Mouse (Mus musculus): Measurements from ENCODE around the gene Fam178b. TPM values are rescaled to one million over a fixed set of nuclear protein-coding genes. Genes with fewer than 3 reads are reported as not detected.

Gene Fam178b
- total and polyA plus RNA-seq, 2 experiments from 2014 or later = 0.32 TPM; not detected in 1

DNA sequence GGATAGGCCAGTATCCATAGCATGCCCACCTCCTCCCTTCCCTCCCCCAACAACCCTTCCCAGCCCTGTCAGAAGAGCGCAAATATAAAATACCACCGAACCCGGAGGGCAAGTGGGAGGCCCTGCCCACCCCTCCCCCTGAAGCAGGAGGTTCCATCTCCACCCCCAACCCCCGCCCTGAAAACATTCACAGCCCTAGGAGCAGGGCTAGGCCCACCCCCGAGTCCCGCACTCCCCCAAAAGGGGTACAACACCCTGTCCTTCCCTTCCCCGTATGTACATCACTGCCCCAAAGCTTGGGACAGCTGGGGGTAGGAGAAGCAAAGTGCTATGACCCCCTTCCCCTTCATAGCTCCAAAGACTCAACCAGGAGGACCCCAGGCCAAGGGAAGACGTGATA lies 134.2 kb downstream of the Fam178b start:
- H3K4me2 ChIP-seq (ENCODE audit: low read depth, low read length, poor library complexity, severe bottlenecking) = no peak overlapping the region
- no peak for TF ChIP-seq CTCF (IDR thresholded peaks at IDR 0.05)
- no peaks in the 10 kb centered on the region for H3K9me3 ChIP-seq (ENCODE audit: low read length)
- peaks cover 4% of the 10 kb centered on the region; the same call in 1 of the 2 replicates for H3K4me1 ChIP-seq (ENCODE audit: insufficient read depth, low read length)
- DNase-seq (ENCODE audit: low spot score) = no peak
- H3K4me3 ChIP-seq (ENCODE audit: low read depth, low read length) = no peak overlapping the region
- ATAC-seq (ENCODE audit: low FRiP score) = no peak
- peaks cover 52% of the 10 kb centered on the region for H3K36me3 ChIP-seq (ENCODE audit: insufficient read depth, low read length)
- no peak overlapping the region for H3K27ac ChIP-seq (ENCODE audit: low read depth, low read length)
- 57% methylated on average over 8 of the region's 8 CpGs for WGBS
- H3K27me3 ChIP-seq (ENCODE audit: insufficient read depth, low read length) = no peaks in the 10 kb centered on the region
- H3K9ac ChIP-seq (replicated peaks; ENCODE audit: low read length, poor library complexity, severe bottlenecking) = no peak overlapping the region

GRCm38 (mm10) chr1:36547981-36548598 lies 134.9 kb downstream of the Fam178b start:
- no peak overlapping the region for H3K4me2 ChIP-seq (ENCODE audit: low read depth, low read length, poor library complexity, severe bottlenecking)
- peaks cover 4% of the 10 kb centered on the region; the same call in 1 of the 2 replicates for H3K4me1 ChIP-seq (ENCODE audit: insufficient read depth, low read length)
- H3K9ac ChIP-seq (replicated peaks; ENCODE audit: low read length, poor library complexity, severe bottlenecking) = no peak overlapping the region
- ATAC-seq (ENCODE audit: low FRiP score) (no peak), DNase-seq (ENCODE audit: low spot score) (peak; percentile 17)
- no peaks in the 10 kb centered on the region for H3K9me3 ChIP-seq (ENCODE audit: low read length)
- H3K36me3 ChIP-seq (ENCODE audit: insufficient read depth, low read length) = peaks cover 45% of the 10 kb centered on the region
- WGBS = 33% methylated on average over 9 of the region's 9 CpGs
- peak overlapping the region; percentile 72 for H3K27ac ChIP-seq (ENCODE audit: low read depth, low read length)
- H3K4me3 ChIP-seq (ENCODE audit: low read depth, low read length) = no peak overlapping the region
- TF ChIP-seq CTCF (IDR thresholded peaks at IDR 0.05) = no peak
- no peaks in the 10 kb centered on the region for H3K27me3 ChIP-seq (ENCODE audit: insufficient read depth, low read length)

DNA sequence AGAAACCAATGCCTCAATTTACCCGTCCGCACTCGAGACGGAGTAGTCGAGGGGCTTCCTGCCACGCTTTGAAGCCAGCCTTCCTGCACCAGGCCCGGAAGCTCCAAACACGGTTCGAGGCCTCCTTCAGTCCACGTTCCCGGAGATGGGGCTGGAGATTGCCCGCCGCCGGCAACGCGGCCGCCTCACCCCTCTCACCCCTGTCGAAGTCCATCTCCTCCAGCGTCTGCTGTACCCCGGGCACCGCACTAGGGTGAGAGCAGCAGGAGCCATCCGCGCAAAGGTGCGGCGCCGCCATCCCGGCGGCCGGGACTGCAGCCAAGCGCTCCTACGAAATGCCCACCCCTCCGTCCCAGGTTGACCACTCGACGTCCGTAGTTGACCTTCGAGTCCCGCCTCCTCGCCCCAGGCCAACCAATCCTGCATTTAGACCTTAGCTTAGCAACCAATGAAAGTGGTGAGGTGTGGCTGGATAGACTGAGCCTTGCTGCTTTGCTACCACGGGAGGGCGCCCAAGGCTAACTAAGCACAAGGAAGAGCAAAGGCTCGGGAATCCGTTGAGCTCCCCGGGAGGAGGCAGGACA lies 136.0 kb downstream of the Fam178b start, which contains the start of gene Ankrd39:
TSS of gene Ankrd39 (minus strand) at position 558 of the 584 bp plus-strand sequence.
- Histone ChIP-seq H3K27ac (ENCODE audit: low read depth, low read length) (peak within 1 kb of the TSS; percentile 76), H3K9ac (replicated peaks; ENCODE audit: low read length, poor library complexity, severe bottlenecking) (peak within 1 kb of the TSS; percentile 78), H3K4me2 (ENCODE audit: low read depth, low read length, poor library complexity, severe bottlenecking) (peak within 1 kb of the TSS; percentile 74), H3K27me3 (ENCODE audit: insufficient read depth, low read length) (no peaks in the 10 kb centered on the region), H3K4me3 (ENCODE audit: low read depth, low read length) (peak within 1 kb of the TSS; percentile 63), H3K4me1 (ENCODE audit: insufficient read depth, low read length) (peaks cover 4% of the 10 kb centered on the region; the same call in 1 of the 2 replicates), H3K9me3 (ENCODE audit: low read length) (no peaks in the 10 kb centered on the region), H3K36me3 (ENCODE audit: insufficient read depth, low read length) (peaks cover 39% of the 10 kb centered on the region)
- WGBS = under 1% methylated on average over 43 of the region's 43 CpGs
- TF ChIP-seq CTCF (IDR thresholded peaks at IDR 0.05) = peak; percentile 100
- DNase-seq (ENCODE audit: low spot score) (peak; percentile 99), ATAC-seq (ENCODE audit: low FRiP score) (peak; percentile 93)

GRCm38 (mm10) chr1:36545845-36546600 lies 137.0 kb downstream of the Fam178b start:
- H3K36me3 ChIP-seq (ENCODE audit: insufficient read depth, low read length) = peaks cover 38% of the 10 kb centered on the region
- peak; percentile 22 for DNase-seq (ENCODE audit: low spot score)

DNA sequence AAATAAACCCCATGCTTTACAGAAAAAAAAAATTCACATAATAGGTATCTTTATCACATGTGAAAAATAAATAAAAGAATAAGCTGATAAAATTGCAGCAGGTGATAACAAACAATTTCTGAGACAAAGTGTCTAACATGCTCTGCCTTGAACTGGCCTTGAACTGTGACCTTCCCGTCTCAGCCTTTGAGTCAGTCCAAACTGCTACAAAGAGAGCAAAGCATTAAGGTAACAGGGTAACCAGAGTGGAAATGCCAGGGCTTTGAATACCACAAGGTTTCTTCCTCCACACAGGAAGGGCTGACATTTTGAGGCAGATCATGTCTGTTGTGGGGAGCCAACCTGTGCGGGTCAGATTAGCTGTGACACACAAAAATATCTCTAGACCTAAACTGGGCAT lies 137.6 kb downstream of the Fam178b start:
- Histone ChIP-seq H3K27ac (ENCODE audit: low read depth, low read length) (no peak overlapping the region), H3K4me3 (ENCODE audit: low read depth, low read length) (no peak overlapping the region), H3K9ac (replicated peaks; ENCODE audit: low read length, poor library complexity, severe bottlenecking) (no peak overlapping the region), H3K27me3 (ENCODE audit: insufficient read depth, low read length) (no peaks in the 10 kb centered on the region), H3K4me2 (ENCODE audit: low read depth, low read length, poor library complexity, severe bottlenecking) (no peak overlapping the region), H3K36me3 (ENCODE audit: insufficient read depth, low read length) (peaks cover 37% of the 10 kb centered on the region), H3K9me3 (ENCODE audit: low read length) (no peaks in the 10 kb centered on the region), H3K4me1 (ENCODE audit: insufficient read depth, low read length) (peaks cover 4% of the 10 kb centered on the region; the same call in 1 of the 2 replicates)
- no peak for TF ChIP-seq CTCF (IDR thresholded peaks at IDR 0.05)
- ATAC-seq (ENCODE audit: low FRiP score) (no peak), DNase-seq (ENCODE audit: low spot score) (no peak)
- WGBS = 87% methylated on average over 2 of the region's 2 CpGs

More at GRCm38 (mm10) chr1:36545845-36546600, 137.0 kb downstream of the Fam178b start:
- 0 out of 2 replicates have a peak, but pooled peaks have one; percentile 19 for TF ChIP-seq CTCF (IDR thresholded peaks at IDR 0.05)
- Histone ChIP-seq H3K4me3 (ENCODE audit: low read depth, low read length) (peak overlapping the region; percentile 63), H3K9ac (replicated peaks; ENCODE audit: low read length, poor library complexity, severe bottlenecking) (peak overlapping the region; percentile 78), H3K4me1 (ENCODE audit: insufficient read depth, low read length) (peaks cover 4% of the 10 kb centered on the region; the same call in 1 of the 2 replicates), H3K27ac (ENCODE audit: low read depth, low read length) (peak overlapping the region; percentile 76; the same call in 1 of the 2 replicates), H3K27me3 (ENCODE audit: insufficient read depth, low read length) (no peaks in the 10 kb centered on the region), H3K9me3 (ENCODE audit: low read length) (no peaks in the 10 kb centered on the region), H3K4me2 (ENCODE audit: low read depth, low read length, poor library complexity, severe bottlenecking) (peak overlapping the region; percentile 74)
- 66% methylated on average over 19 of the region's 19 CpGs for WGBS
- no peak for ATAC-seq (ENCODE audit: low FRiP score)

Data from midbrain, postnatal 0 days (tissue).